Mouse (Mus musculus) retina, postnatal 1 day (tissue): ENCODE data around the gene Acot11.
"Not testable (repeated sequence)": the region's sequence is repeated elsewhere in the genome, so short reads cannot be mapped to it uniquely, and the experiment has no call there.

ENCODE experiments used
- DNase-seq: peaks from one replicate; pipeline ENCODE4 v3.0.0-alpha.2; 2012

Acot11 gene

GRCm38 (mm10) chr4:106807287-106807686 is 2.5 kb upstream of the Acot11 start:
- no peak for DNase-seq

GRCm38 (mm10) chr4:106805890-106806289 is 1.1 kb upstream of the Acot11 start:
- DNase-seq, result no peak

- no peak for DNase-seq
These were observed 443 bp downstream of the Acot11 start for GRCm38 (mm10) chr4:106804201-106804909.

GRCm38 (mm10) chr4:106803781-106804180 is 1.0 kb downstream of the Acot11 start:
- no peak for DNase-seq

GRCm38 (mm10) chr4:106799772-106800336 is 4.9 kb downstream of the Acot11 start:
- DNase-seq, result peak; percentile 90

GRCm38 (mm10) chr4:106798908-106799546 is 5.8 kb downstream of the Acot11 start:
- no peak for DNase-seq

GRCm38 (mm10) chr4:106795289-106795688 is 9.5 kb downstream of the Acot11 start:
- no peak for DNase-seq

- DNase-seq, result no peak
These were observed 10.6 kb downstream of the Acot11 start for GRCm38 (mm10) chr4:106794247-106794646.

- DNase-seq, result not testable (repeated sequence)
These were observed 11.0 kb downstream of the Acot11 start for GRCm38 (mm10) chr4:106793826-106794225.

- DNase-seq, result no peak
These were observed 12.5 kb downstream of the Acot11 start for GRCm38 (mm10) chr4:106792276-106792675.

- DNase-seq, result no peak
These were observed 13.9 kb downstream of the Acot11 start for GRCm38 (mm10) chr4:106790938-106791337.

GRCm38 (mm10) chr4:106790218-106790617 is 14.6 kb downstream of the Acot11 start:
- not testable (repeated sequence) for DNase-seq

GRCm38 (mm10) chr4:106789705-106790104 is 15.1 kb downstream of the Acot11 start:
- peak; percentile 53 for DNase-seq

- no peak for DNase-seq
These were observed 16.2 kb downstream of the Acot11 start for GRCm38 (mm10) chr4:106788627-106789026.

- DNase-seq, result no peak
These were observed 17.0 kb downstream of the Acot11 start for GRCm38 (mm10) chr4:106787830-106788229.

- DNase-seq, result peak; percentile 90
These were observed 18.9 kb downstream of the Acot11 start for GRCm38 (mm10) chr4:106785753-106786540.

- DNase-seq, result no peak
These were observed 19.5 kb downstream of the Acot11 start for GRCm38 (mm10) chr4:106785345-106785744.

- no peak for DNase-seq
These were observed 20.0 kb downstream of the Acot11 start for GRCm38 (mm10) chr4:106784806-106785205.

- no peak for DNase-seq
These were observed 21.7 kb downstream of the Acot11 start for GRCm38 (mm10) chr4:106783137-106783536.

- peak; percentile 98 for DNase-seq
These were observed 24.8 kb downstream of the Acot11 start for GRCm38 (mm10) chr4:106780045-106780444.

GRCm38 (mm10) chr4:106778116-106778788 is 26.5 kb downstream of the Acot11 start:
- peak; percentile 96 for DNase-seq

- DNase-seq, result peak; percentile 65
These were observed 27.8 kb downstream of the Acot11 start for GRCm38 (mm10) chr4:106776998-106777397.

- DNase-seq, result not testable (repeated sequence)
These were observed 29.0 kb downstream of the Acot11 start for GRCm38 (mm10) chr4:106775767-106776166.
